Mouse (Mus musculus): ENCODE measurements at regions not wholly inside any gene's neighbourhood (a gene's known extent, or its start where the extent isn't known, plus 50 kb on each side); places are given as distances from the start of the nearest gene placed in this dataset.
"Not testable (repeated sequence)": the region's sequence is repeated elsewhere in the genome, so short reads cannot be mapped to it uniquely, and the experiment has no call there.

GRCm38 (mm10) chr9:31650362-31651130 lies 186.3 kb upstream of the Tmem45b start:
- no peak for DNase-seq (ENCODE audit: low spot score)

DNA sequence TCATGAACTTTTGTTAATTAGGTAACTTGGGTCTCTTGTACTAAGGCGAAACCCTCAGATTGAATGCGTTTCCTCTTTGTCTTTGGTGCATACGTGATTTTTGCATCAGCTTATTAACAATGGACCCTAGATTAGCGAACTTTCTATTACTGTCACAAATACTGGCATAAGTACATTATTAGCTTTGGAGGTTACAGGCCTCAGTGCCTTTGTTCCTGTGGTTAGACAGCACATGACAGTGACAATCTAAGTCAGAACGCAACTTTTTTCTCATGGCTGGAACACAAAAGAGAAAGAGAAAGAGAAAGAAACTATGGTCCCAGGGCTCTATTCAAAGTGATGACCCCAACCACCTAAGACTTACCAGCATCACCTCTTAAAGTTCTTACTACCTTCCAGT lies 184.8 kb upstream of the Tmem45b start:
- DNase-seq (ENCODE audit: low spot score) = no peak

DNA sequence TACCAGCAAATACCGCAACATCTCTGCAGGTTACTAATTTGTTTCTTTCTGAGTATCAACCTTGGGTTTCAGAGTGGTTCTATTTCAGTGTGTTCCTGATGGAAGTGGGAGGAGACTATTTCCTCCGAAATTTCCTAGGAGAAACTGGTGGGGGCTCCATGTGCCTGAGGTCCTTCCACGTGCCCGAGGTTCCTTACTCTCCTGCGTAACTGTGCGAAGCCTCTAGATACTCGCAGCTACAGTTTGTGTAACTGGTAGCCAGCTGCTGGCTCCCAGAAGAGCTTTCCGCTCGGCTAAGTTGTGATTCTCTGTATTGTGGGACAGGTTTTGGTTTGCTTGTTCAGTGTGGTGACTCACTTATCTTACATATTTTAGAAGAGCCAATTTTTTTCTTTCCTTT lies 184.3 kb upstream of the Tmem45b start:
- no peak for DNase-seq (ENCODE audit: low spot score)

GRCm38 (mm10) chr9:31645114-31645513 lies 180.9 kb upstream of the Tmem45b start:
- DNase-seq (ENCODE audit: low spot score) = no peak

- DNase-seq (ENCODE audit: low spot score) = no peak
These were observed 179.8 kb upstream of the Tmem45b start for GRCm38 (mm10) chr9:31644106-31644505.

DNA sequence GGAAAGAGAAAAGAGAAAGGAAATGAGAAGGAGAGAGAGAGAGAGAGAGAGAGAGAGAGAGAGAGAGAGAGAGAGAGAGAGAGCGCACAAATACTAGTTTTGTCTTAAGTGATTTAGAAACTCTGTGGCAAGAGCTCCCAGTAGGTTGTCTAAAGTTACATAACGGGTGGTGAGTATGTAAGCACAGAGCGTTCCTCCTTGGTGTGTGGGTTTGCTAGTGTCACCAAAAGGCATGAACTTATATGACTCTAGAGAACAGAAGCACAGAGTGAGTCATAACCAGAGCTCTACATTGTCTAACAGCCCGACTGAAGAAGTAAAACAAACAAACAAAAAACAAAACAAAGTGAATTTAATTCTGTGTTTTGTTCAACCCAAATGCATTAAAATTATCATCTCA lies 177.9 kb upstream of the Tmem45b start:
- no peak for DNase-seq (ENCODE audit: low spot score)

DNA sequence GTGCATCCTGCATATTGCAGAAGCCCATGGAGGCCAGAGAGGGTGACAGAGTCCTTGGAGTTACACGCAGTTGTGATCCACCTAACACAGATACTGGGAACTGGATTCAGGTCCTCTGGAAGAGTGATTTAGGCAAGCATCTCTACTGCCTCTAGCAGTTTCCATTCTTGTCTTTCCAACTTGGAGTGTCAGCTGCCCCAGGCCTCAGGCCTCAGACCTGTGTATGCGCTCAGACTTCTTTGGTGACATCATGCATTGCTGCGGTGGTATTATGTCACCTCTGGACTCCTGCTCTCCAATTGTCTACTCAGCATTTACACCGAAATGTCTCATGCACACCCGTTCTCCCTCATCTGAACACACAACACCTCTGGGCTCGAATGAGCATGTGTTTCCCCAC lies 164.0 kb upstream of the Tmem45b start:
- DNase-seq (ENCODE audit: low spot score) = no peak

- not testable (repeated sequence) for DNase-seq (ENCODE audit: low spot score)
These were observed 157.3 kb upstream of the Tmem45b start for GRCm38 (mm10) chr9:31621553-31621952.

DNA sequence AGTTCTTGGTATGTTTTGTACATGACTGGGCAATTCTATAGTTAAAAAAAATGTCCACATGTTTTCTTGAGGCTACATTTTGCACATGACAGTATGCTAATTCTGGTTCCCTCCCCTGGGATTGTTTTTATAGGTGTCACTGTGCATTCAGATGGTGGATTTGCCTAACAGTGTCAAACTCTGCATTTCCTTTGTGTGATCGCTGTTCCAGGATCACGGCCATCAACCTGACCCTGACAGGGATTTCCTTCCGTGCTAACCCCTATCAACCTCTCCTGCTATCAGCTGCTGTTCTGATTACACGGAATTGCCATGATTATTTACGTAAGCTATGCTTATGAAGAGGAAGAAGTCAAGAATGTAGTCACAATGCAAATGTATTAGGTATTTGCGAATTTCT lies 155.1 kb upstream of the Tmem45b start:
- DNase-seq (ENCODE audit: low spot score) = no peak

DNA sequence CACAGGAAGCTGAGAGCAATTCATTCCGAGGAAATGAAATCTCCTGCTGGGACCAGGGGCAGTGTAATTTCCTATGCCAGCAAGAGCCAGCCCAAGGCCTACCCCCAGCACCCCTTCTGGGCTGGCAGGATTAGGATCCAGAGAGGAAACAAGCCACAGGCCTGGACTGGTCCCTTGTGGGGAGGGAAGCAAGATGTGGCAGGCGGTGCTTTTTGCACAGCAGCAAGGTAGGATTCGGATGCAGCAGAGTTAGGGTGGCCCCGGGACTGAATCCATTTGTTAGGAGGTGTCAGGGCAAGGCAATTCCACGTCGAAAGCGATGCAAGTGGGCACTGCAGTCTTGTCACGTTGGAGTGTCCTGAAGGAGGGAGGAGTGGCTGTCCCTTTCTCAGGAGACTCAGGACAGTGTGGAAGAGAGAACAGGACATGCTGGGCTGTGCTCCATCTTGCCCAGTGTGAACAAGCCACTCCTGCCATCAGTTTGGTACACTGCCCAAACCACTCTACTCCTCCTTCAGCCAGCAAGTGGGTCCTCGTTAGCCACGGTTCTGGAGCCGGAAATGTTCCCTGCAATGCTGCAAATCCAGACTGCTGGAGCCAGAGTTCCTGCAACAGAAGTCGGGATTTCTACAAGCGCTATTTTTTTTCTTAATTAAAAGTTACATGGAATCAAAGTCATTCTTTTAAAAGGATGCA lies 150.1 kb upstream of the Tmem45b start:
- DNase-seq (ENCODE audit: low spot score) = no peak

DNA sequence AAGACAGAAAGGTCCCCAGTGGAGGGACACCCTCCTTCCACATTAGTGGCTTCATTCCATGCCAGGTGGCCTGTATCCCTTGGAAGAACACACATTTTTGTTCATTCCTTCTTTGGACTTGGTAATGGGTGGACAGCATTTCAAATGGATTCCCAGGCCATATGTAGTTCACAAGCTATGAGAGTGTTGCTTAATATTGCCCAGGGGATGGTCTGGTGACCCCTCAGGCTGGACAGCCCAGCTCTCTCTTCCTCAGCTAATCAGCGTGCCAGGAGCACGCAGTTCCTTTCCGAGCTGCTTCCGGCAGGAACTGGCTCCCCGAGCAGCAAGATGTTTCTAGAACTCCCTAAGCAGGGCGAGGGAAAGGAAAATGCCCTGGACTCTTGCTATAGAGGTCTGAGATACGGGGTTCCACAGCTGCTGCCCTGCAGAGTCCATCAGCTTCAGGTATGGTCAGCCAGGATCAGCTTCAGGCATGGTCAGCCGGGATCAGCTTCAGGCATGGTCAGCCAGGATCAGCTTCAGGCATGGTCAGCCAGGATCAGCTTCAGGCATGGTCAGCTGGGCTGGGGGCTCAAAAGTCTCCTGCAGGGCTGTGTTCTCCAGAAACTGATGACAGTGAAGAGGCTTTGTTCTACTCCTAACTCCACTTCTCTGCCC lies 146.9 kb upstream of the Tmem45b start:
- no peak for DNase-seq (ENCODE audit: low spot score)

GRCm38 (mm10) chr9:31610631-31611030 lies 146.4 kb upstream of the Tmem45b start:
- DNase-seq (ENCODE audit: low spot score) = no peak

GRCm38 (mm10) chr9:31610212-31610611 lies 145.9 kb upstream of the Tmem45b start:
- DNase-seq (ENCODE audit: low spot score) = peak; percentile 2

GRCm38 (mm10) chr9:31609731-31610130 lies 145.5 kb upstream of the Tmem45b start:
- no peak for DNase-seq (ENCODE audit: low spot score)

GRCm38 (mm10) chr9:31608084-31608870 lies 144.0 kb upstream of the Tmem45b start:
- no peak for DNase-seq (ENCODE audit: low spot score)

DNA sequence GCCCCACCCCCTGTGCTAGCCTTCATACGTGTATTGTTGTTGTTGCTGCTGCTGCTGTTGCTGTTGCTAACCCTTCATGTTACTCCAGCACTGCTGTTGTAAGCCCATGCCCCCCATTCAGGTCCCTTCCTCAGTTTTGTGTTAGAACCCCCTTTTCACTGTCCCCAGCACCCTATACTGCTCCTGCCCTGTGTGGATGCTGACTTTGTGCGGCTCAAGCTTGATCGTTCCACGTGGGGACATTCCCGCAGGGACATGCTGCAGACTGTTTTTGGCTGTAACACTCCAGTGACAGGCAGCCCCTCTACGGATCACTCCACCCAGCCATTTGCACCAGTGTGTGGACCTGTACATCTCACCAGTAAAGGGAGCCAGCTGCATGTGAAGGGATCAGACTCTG lies 142.7 kb upstream of the Tmem45b start:
- no peak for DNase-seq (ENCODE audit: low spot score)

- no peak for DNase-seq (ENCODE audit: low spot score)
These were observed 140.3 kb upstream of the Tmem45b start for GRCm38 (mm10) chr9:31604497-31605090.

GRCm38 (mm10) chr9:31602707-31603106 lies 138.4 kb upstream of the Tmem45b start:
- DNase-seq (ENCODE audit: low spot score) = no peak

DNA sequence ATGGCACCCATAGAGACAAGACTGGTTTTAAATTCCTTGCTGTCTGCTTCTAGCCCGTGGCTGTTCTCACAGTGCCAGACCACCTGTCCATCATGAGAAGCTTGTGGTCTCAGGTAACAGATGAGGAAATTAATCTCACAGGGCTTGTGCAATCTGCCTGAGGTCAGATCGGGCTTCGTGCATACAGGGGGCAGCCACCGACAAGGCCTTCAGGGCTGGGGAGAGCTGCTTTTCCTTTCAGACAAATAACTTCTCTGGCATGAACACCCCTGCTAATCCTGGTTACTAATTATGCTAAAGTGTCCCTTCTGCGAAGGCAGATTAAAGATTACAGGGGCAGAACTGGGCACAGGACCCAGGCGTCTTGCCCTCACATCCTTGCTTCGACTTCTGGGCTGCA lies 130.8 kb upstream of the Tmem45b start:
- no peak for DNase-seq (ENCODE audit: low spot score)

DNA sequence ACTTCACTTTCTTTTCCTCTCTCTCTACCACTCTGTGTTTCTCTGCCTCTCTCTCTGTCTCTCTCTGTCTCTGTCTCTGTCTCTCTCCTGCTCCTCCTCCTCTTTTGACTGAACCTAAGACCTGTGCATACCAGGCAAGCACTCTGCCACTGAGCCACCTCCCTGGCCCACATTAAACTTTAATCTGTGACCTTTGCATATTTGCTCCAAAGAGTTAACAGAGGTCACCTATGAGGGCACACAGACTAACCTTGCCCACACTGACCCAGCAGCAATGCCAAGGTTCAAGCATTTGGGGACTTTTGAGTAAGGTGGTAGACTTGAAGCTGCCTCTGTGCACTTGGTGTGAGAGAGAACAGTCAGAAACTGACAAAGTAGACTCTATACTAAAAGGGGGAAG lies 123.4 kb upstream of the Tmem45b start:
- DNase-seq (ENCODE audit: low spot score) = no peak

- DNase-seq (ENCODE audit: low spot score) = no peak
These were observed 119.7 kb upstream of the Tmem45b start for GRCm38 (mm10) chr9:31583983-31584382.

DNA sequence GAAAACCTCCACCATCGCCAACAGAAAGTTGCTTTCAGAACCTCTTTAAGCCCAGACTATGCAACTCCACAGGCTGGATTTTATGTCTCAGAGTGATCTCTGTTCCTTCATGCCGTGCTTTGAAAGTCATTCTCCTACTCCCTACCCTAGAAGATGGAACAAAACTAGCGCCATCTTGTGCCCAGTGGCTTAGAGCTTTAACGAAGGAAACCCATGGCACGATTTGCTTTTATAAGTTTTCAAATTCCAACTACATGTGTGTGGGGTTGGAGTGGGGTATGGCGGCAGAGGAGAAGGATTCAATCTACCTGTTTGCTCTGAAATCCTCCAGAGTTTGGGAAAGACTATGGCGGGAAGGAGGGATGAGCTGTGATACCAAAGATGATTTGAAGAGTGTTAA lies 118.7 kb upstream of the Tmem45b start:
- no peak for DNase-seq (ENCODE audit: low spot score)
